Mouse (Mus musculus) thymus, adult 2 months (tissue): ENCODE measurements around the gene Gk5.

Source experiments
- CTCF ChIP-seq: fragments of 200-500 bp; IDR thresholded peaks from 2 replicates; pipeline ENCODE4 v1.5.1; 2012; ENCODE audit warnings: mild to moderate bottlenecking, control low read depth, low read length, moderate library complexity, borderline replicate concordance; ENCODE audit not compliant: control insufficient read depth, poor library complexity, insufficient read depth; ENCODE audit errors: extremely low read depth
- POLR2A ChIP-seq: fragments of 200-500 bp; IDR thresholded peaks from 2 replicates; pipeline ENCODE4 v1.6.1; 2012; ENCODE audit warnings: mild to moderate bottlenecking, low read length, control low read depth, moderate library complexity; ENCODE audit not compliant: control insufficient read depth, poor library complexity, insufficient read depth; ENCODE audit errors: extremely low read depth

DNA sequence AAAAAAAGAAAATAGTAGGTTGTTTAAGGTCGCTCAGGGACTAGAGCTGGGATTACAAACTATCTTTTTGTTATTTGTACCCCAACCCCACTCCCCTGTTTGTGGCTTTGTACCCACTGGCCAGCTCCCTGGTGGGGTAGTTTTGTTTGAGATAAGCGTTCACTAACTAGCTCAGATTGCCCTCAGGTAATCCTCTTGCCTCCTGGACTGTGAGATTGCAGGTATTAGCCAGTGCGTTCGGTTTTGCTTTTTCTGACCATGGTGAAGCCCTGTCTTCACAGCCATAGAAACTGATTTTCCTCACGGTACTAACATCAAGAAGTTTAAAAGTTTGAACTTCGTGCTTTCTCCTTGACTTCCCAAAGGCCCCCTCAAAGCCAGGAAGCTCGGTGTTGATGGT lies 15.3 kb downstream of the Gk5 start:
- no peak for TF ChIP-seq CTCF
- TF ChIP-seq POLR2A, result no peak
